Mouse (Mus musculus): ENCODE data around the gene Dusp3. TPM values are rescaled to one million over a fixed set of nuclear protein-coding genes. Genes with fewer than 3 reads are reported as not detected.
"Not testable (repeated sequence)": the region's sequence is repeated elsewhere in the genome, so short reads cannot be mapped to it uniquely, and the experiment has no call there.

The Dusp3 gene
- polyA plus RNA-seq, 1 experiment: 81.1 TPM

DNA sequence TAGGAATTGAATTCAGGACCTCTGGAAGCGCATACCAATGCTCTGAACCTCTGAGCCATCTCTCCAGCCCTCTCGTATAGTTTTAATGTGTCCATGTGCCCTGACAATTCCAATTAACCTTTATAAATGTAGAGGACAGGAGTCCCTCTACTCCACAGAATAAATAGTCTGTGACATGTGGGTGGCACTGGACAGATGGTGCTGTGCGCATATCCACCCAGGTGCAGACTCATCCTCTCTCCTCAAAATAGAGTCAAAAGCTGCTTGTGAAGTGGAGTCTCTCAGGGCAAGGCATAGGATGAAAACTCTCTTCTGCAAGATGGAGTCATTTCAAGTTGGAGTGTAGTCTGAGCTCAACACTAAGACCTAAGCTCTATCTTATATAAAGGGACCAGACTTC is 3.4 kb upstream of the Dusp3 start:
- Histone ChIP-seq H3ac (ENCODE audit: control insufficient read depth, insufficient read length) (no peak overlapping the region), H3K27me3 (ENCODE audit: control insufficient read depth, insufficient read depth, insufficient read length) (peaks cover 41% of the 10 kb centered on the region), H3K4me3 (no peak overlapping the region), H3K36me3 (ENCODE audit: control insufficient read depth, insufficient read depth) (no peaks in the 10 kb centered on the region), H3K4me2 (ENCODE audit: low read depth) (no peak overlapping the region), H3K79me2 (ENCODE audit: control insufficient read depth, insufficient read depth) (no peaks in the 10 kb centered on the region)
- no peak for TF ChIP-seq POLR2A (IDR thresholded peaks at IDR 0.05; ENCODE audit: insufficient read length, low read depth)
- TF ChIP-seq TCF12 (IDR thresholded peaks at IDR 0.05; ENCODE audit: insufficient read depth, poor library complexity, severe bottlenecking): no peak
- TF ChIP-seq SRF (IDR thresholded peaks at IDR 0.05; ENCODE audit: control insufficient read depth, insufficient read length, low read depth): no peak
- no peak for TF ChIP-seq TCF3 (IDR thresholded peaks at IDR 0.05; ENCODE audit: insufficient read length, low read depth)
- TF ChIP-seq CEBPB (IDR thresholded peaks at IDR 0.05; ENCODE audit: insufficient read depth, poor library complexity, severe bottlenecking): no peak
- no peak for TF ChIP-seq MAX (IDR thresholded peaks at IDR 0.05; ENCODE audit: low read depth)
- no peak for TF ChIP-seq POLR2AphosphoS2 (IDR thresholded peaks at IDR 0.05; ENCODE audit: insufficient read length, low read depth)
- TF ChIP-seq E2F4 (IDR thresholded peaks at IDR 0.05; ENCODE audit: insufficient read depth): no peak
- no peak for TF ChIP-seq USF1 (IDR thresholded peaks at IDR 0.05; ENCODE audit: low read depth)
- no peak for TF ChIP-seq MYOG (IDR thresholded peaks at IDR 0.05; ENCODE audit: control insufficient read depth in 1 of 3, insufficient read depth in 1 of 3, insufficient read length in 2 of 3, low read depth in 2 of 3)

GRCm38 (mm10) chr11:101985990-101986389 is 823 bp downstream of the Dusp3 start:
- H3K4me3 ChIP-seq: no peak overlapping the region
- peak overlapping the region; percentile 18 for H3K4me2 ChIP-seq (ENCODE audit: low read depth)
- H3ac ChIP-seq (ENCODE audit: control insufficient read depth, insufficient read length): no peak overlapping the region
- TF ChIP-seq SRF (IDR thresholded peaks at IDR 0.05; ENCODE audit: control insufficient read depth, insufficient read length, low read depth) (peak; percentile 55), USF1 (IDR thresholded peaks at IDR 0.05; ENCODE audit: low read depth) (no peak), REST (IDR thresholded peaks at IDR 0.05; ENCODE audit: insufficient read depth, insufficient read length) (no peak), POLR2A (IDR thresholded peaks at IDR 0.05; ENCODE audit: insufficient read length, low read depth) (no peak), MYOG (IDR thresholded peaks at IDR 0.05; ENCODE audit: control insufficient read depth in 1 of 3, insufficient read depth in 1 of 3, insufficient read length in 2 of 3, low read depth in 2 of 3) (peak in 2 of 3 experiments; percentile 59 to 61), MYOD1 (IDR thresholded peaks at IDR 0.05; ENCODE audit: control insufficient read depth in 1 of 3, insufficient read length in 2 of 3, low read depth in 2 of 3) (peak; percentile 10 to 61 (median 55)), CEBPB (IDR thresholded peaks at IDR 0.05; ENCODE audit: insufficient read depth, poor library complexity, severe bottlenecking) (no peak)
- H3K27me3 ChIP-seq (ENCODE audit: control insufficient read depth, insufficient read depth, insufficient read length): peaks cover 21% of the 10 kb centered on the region
- H3K36me3 ChIP-seq (ENCODE audit: control insufficient read depth, insufficient read depth): no peaks in the 10 kb centered on the region
- peaks cover 12% of the 10 kb centered on the region for H3K79me2 ChIP-seq (ENCODE audit: control insufficient read depth, insufficient read depth)

DNA sequence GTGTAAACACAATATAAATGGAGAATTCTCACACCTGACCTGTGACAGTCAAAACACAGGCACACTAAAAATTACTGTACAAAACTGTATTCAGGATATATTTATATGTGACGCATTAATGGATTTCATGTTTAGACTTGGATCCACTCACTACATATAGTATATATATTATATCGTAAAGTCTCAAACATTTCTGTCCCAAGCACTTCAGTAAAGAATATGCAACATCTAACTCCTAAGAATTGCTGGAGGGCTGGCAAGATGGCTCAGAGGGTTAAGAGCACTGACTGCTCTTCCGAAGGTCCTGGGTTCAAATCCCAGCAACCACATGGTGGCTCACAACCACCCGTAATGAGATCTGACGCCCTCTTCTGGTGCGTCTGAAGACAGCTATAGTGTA is 1.4 kb downstream of the Dusp3 start:
- H3K4me3 ChIP-seq: peak overlapping the region; percentile 50
- not testable (repeated sequence) for H3K36me3 ChIP-seq (ENCODE audit: control insufficient read depth, insufficient read depth); H3ac ChIP-seq (ENCODE audit: control insufficient read depth, insufficient read length); H3K4me2 ChIP-seq (ENCODE audit: low read depth)
- peaks cover 15% of the 10 kb centered on the region for H3K27me3 ChIP-seq (ENCODE audit: control insufficient read depth, insufficient read depth, insufficient read length)
- peaks cover 12% of the 10 kb centered on the region for H3K79me2 ChIP-seq (ENCODE audit: control insufficient read depth, insufficient read depth)

DNA sequence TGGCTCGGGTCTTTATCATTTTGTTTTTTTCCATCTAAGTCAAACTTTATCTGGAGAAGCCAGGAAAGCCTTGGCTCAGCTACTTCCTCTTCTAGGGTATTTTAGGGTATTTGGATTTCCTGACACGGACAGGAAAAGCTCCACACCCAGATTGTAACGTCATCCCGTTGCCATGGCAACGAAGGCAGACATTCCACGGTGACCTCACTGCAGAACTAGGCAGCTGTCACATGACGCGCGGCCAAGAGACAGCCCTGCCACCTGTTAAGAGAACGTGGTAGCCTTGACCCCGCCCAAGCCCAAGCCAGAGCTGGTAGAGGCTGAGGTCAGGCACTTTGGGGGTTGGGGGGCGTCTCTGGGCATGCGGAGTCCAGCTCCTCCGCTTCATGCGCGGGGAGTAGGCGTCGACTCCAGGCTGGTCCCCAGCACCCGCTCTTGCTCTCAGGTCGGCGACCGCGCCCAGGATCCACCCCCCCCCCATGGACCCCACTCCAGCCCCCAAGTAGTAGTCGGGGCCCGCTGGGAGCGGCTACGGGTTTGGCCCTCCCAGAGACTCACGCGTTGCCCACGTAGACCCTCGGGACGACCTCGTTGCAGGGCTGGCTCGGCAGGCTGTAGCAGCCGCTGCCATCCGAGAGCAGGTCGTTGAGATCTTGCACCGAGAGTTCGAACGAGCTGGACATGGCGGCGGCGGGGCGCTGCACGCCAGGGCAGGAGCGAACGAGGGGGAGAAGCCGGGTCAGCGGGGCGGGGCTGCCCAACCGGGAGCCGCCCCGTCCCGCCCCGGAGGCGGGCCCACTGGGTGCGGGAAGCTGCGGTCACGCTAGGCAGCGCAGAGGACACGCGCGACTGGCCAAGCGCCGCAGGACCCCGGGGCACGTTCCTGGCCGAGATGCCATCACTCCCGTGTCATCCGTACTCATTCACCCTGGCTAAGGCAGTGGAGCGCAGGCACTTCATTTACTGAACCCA is 2.5 kb downstream of the Dusp3 start, which contains the start of gene Cfap97d1:
TSS of gene Cfap97d1 (plus strand) at position 226 of the 972 bp plus-strand sequence.
- peak within 1 kb of the TSS; percentile 50 for H3K4me3 ChIP-seq
- peaks cover 12% of the 10 kb centered on the region for H3K79me2 ChIP-seq (ENCODE audit: control insufficient read depth, insufficient read depth)
- peak within 1 kb of the TSS; percentile 29 for H3ac ChIP-seq (ENCODE audit: control insufficient read depth, insufficient read length)
- H3K36me3 ChIP-seq (ENCODE audit: control insufficient read depth, insufficient read depth): peaks cover 11% of the 10 kb centered on the region
- H3K4me2 ChIP-seq (ENCODE audit: low read depth): peak within 1 kb of the TSS; percentile 92
- TF ChIP-seq REST (IDR thresholded peaks at IDR 0.05; ENCODE audit: insufficient read depth, insufficient read length) (no peak), TCF3 (IDR thresholded peaks at IDR 0.05; ENCODE audit: insufficient read length, low read depth) (peak; percentile 73), SRF (IDR thresholded peaks at IDR 0.05; ENCODE audit: control insufficient read depth, insufficient read length, low read depth) (no peak), TCF12 (IDR thresholded peaks at IDR 0.05; ENCODE audit: insufficient read depth, poor library complexity, severe bottlenecking) (peak; percentile 50), CEBPB (IDR thresholded peaks at IDR 0.05; ENCODE audit: insufficient read depth, poor library complexity, severe bottlenecking) (no peak), MYOD1 (IDR thresholded peaks at IDR 0.05; ENCODE audit: control insufficient read depth in 1 of 3, insufficient read length in 2 of 3, low read depth in 2 of 3) (peak; percentile 76 to 99 (median 98)), POLR2A (IDR thresholded peaks at IDR 0.05; ENCODE audit: insufficient read length, low read depth) (peak; percentile 79), USF1 (IDR thresholded peaks at IDR 0.05; ENCODE audit: low read depth) (peak; percentile 95), MYOG (IDR thresholded peaks at IDR 0.05; ENCODE audit: control insufficient read depth in 1 of 3, insufficient read depth in 1 of 3, insufficient read length in 2 of 3, low read depth in 2 of 3) (peak; percentile 80 to 98 (median 94)), MAX (IDR thresholded peaks at IDR 0.05; ENCODE audit: low read depth) (peak; percentile 24), POLR2AphosphoS2 (IDR thresholded peaks at IDR 0.05; ENCODE audit: insufficient read length, low read depth) (peak; percentile 65), E2F4 (IDR thresholded peaks at IDR 0.05; ENCODE audit: insufficient read depth) (no peak)
- H3K27me3 ChIP-seq (ENCODE audit: control insufficient read depth, insufficient read depth, insufficient read length): peaks cover 11% of the 10 kb centered on the region
